Mouse (Mus musculus) liver, embryonic 16.5 days (tissue): ENCODE data around the gene Lactb. TPM values are rescaled to one million over a fixed set of nuclear protein-coding genes. Genes with fewer than 3 reads are reported as not detected.
A peak's percentile ranks its signal among the peaks of the same experiment; 100 is the strongest.

ENCODE experiments used
- ATAC-seq: fragments of 200-750 bp; cut with Nextera tagmentation; 2 replicates; pipeline ENCODE4 v1.8.0; 2017; ENCODE audit warnings: low read depth, mild to moderate bottlenecking, moderate number of reproducible peaks, moderate library complexity
- H3K27ac ChIP-seq: fragments of 300-500 bp; sonication (generic); 2 replicates; pipeline ENCODE4 v1.5.1; 2014; ENCODE audit warnings: mild to moderate bottlenecking, low read length
- H3K27me3 ChIP-seq: fragments of 300-500 bp; sonication (generic); 2 replicates; pipeline ENCODE4 v1.6.1; 2014; ENCODE audit warnings: low read depth, low read length, mixed read lengths; ENCODE audit not compliant: control insufficient read depth, insufficient read depth
- H3K36me3 ChIP-seq: fragments of 300-500 bp; sonication (generic); 2 replicates; pipeline ENCODE4 v1.6.1; 2014; ENCODE audit warnings: mild to moderate bottlenecking; ENCODE audit not compliant: control insufficient read depth, insufficient read depth
- H3K4me1 ChIP-seq: fragments of 300-500 bp; sonication (generic); 2 replicates; pipeline ENCODE4 v1.6.1; 2014; ENCODE audit warnings: low read depth, low read length, mixed read lengths; ENCODE audit not compliant: control insufficient read depth
- H3K4me2 ChIP-seq: fragments of 300-500 bp; sonication (generic); 2 replicates; pipeline ENCODE4 v1.6.1; 2014; ENCODE audit warnings: low read depth, low read length, mixed read lengths
- H3K4me3 ChIP-seq: fragments of 300-500 bp; sonication (generic); 2 replicates; pipeline ENCODE4 v1.5.1; 2014; ENCODE audit warnings: low read depth, mild to moderate bottlenecking, low read length
- H3K9ac ChIP-seq: fragments of 300-500 bp; sonication (generic); 2 replicates; pipeline ENCODE4 v1.6.1; 2014; ENCODE audit warnings: low read depth, low read length
- H3K9me3 ChIP-seq: fragments of 300-500 bp; sonication (generic); replicated peaks from 2 replicates; pipeline ENCODE4 v1.6.1; 2016; ENCODE audit warnings: low read length; ENCODE audit not compliant: control insufficient read depth
- WGBS: fragments of 180-500 bp; shearing (Covaris S2); extraction: QIAGEN DNeasy Blood & Tissue Kit; methylation state at CpG from one replicate; pipeline ENCODE4 v1.1.7; 2014; ENCODE audit not compliant: insufficient replicate concordance; 5-methylcytosine and 5-hydroxymethylcytosine counted together
- polyA plus RNA-seq: library from polyadenylated mRNA; unstranded; fragments of >200 nt; fragmentation: Nextera tagmentation; extraction: Ambion mirVana; gene quantifications from 2 replicates; pipeline ENCODE4 v1.2.1, GENCODE M21; 2015

The Lactb gene
- polyA plus RNA-seq, result 3.6 and 4.4 TPM in 2 replicates

DNA sequence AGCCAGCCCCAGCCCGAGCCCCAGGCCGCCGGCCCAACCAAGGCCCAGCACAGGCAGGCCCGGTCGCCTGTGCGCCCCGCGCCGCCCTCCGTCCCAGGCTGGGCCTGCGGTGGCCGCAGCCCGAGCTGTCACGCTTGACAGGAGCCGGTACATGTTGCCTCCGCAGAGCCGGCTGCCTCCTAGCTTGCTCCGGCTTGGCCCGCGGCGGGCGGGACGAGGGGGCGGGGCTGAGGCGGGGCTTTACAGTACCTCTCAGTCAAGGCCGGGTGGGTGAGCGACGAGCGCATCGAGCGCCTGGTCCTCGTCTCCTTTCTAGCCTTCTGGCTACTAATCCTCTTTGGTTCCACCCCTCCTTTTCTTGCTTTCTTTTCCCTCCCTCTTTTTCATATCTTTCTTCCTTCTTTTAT lies at the start of gene Lactb:
Lactb (minus strand) TSS at position 246 of the 407 bp plus-strand sequence.
- WGBS, result under 1% methylated on average over 30 of the region's 32 CpGs
- H3K4me2 ChIP-seq, result peak within 1 kb of the TSS; percentile 100
- no peaks in the 10 kb centered on the region for H3K27me3 ChIP-seq
- peak within 1 kb of the TSS; percentile 81 for H3K9ac ChIP-seq
- peak within 1 kb of the TSS; percentile 90 for H3K4me3 ChIP-seq
- 0 out of 2 replicates have a peak, but pooled peaks cover under 1% of the 10 kb centered on the region for H3K36me3 ChIP-seq
- H3K9me3 ChIP-seq, result no peaks in the 10 kb centered on the region
- H3K4me1 ChIP-seq, result peaks cover 6% of the 10 kb centered on the region
- peak within 1 kb of the TSS; percentile 89 for H3K27ac ChIP-seq
- ATAC-seq, result peak; percentile 98

DNA sequence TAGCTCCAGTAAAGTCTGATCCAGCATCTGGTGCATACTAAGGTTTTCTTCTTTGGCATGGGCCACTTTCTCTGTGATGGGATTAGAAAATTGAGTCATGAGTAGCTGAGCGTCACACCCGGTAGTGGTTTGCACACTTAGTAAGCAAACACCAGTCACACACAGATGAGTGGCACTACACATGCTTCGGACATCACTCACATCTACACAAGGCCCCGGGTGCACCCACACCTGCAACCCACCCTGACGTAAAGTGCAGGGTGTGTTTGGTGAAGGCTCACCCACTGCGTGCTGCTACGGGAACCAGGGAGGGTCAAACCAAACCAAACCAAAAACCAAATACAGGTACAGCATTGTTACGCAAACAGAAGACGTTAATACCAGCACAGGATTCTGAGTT lies 48.1 kb upstream of the Lactb start:
- Histone ChIP-seq H3K27ac (no peak overlapping the region), H3K27me3 (no peaks in the 10 kb centered on the region), H3K9ac (no peak overlapping the region), H3K36me3 (peaks cover 47% of the 10 kb centered on the region), H3K4me2 (no peak overlapping the region), H3K9me3 (no peaks in the 10 kb centered on the region), H3K4me3 (no peak overlapping the region), H3K4me1 (peaks cover 49% of the 10 kb centered on the region)
- no peak for ATAC-seq
- WGBS, result 89% methylated on average over 9 of the region's 9 CpGs

DNA sequence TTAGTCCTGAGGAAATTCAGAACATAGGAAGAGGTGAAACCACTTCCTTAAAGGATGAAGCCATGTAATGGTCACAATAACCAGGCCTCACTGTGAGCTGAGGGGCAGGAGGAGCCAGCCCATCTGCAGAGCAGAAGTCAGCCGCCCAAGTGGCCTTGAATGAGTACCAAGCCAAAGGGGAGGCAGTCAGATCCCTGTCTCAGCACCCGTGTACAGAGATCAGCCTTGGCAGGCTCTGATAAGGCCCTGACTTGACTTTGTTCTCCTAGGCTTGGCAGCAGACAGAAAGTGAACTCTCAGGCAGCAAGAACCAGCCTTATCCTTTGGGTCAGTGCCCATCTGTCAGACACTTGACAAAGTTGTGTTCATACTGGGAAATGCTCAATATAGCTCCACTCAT lies 44.8 kb upstream of the Lactb start:
- Histone ChIP-seq H3K27ac (peak overlapping the region; percentile 59), H3K9me3 (no peaks in the 10 kb centered on the region), H3K4me3 (no peak overlapping the region), H3K4me1 (peaks cover 46% of the 10 kb centered on the region), H3K27me3 (no peaks in the 10 kb centered on the region), H3K4me2 (no peak overlapping the region), H3K9ac (peak overlapping the region; percentile 8; the same call in 1 of the 2 replicates), H3K36me3 (peaks cover 27% of the 10 kb centered on the region)
- 15% methylated on average over 2 of the region's 2 CpGs for WGBS
- peak; percentile 54 for ATAC-seq

DNA sequence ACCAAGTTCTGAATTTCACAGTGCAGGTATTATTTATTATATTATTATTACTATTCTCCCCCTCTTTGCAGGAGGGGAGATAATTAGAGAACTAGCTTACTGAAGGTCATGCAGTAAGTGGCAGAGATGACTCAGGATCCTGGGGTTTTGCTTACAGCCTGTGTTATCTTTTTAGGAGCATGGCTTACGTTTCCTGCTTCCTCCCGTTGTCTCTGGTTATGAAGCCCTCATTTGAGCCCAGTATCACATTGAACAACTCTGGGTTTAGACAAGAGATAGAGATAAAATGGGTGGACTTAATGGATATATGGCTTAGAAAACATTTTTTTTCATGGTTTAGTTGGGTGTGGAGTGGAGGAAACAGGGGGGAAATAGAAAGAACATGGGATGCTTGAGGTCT lies 38.2 kb upstream of the Lactb start:
- ATAC-seq, result peak; percentile 78
- WGBS, result 14% methylated on average over 2 of the region's 2 CpGs
- peaks cover 27% of the 10 kb centered on the region for H3K4me1 ChIP-seq
- no peak overlapping the region for H3K4me3 ChIP-seq
- H3K4me2 ChIP-seq, result no peak overlapping the region; the same call in 1 of the 2 replicates
- H3K27ac ChIP-seq, result 0 out of 2 replicates have a peak overlapping the region, but pooled peaks have one; percentile 40
- H3K36me3 ChIP-seq, result no peaks in the 10 kb centered on the region
- H3K9me3 ChIP-seq, result no peaks in the 10 kb centered on the region
- H3K27me3 ChIP-seq, result no peaks in the 10 kb centered on the region
- H3K9ac ChIP-seq, result no peak overlapping the region

DNA sequence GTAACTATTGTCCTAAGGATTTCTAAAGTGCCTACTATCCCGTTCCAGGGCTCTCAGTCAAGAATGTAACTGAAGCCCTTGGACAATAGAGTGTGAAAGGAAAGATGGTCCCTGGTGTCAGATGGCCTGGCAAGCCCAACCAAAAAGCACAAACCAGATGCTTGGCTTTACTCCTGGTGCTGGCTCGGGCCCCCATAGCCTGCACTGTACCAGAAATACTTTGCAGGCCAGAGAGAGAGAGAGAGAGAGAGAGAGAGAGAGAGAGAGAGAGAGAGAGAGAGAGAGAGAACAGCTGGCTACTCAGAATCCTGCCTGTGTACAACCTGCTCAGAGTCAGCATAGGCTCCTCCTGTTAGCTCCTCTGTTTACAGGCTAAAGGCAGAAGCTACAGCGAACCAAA lies 37.2 kb upstream of the Lactb start:
- Histone ChIP-seq H3K27me3 (no peaks in the 10 kb centered on the region), H3K4me1 (peaks cover 27% of the 10 kb centered on the region), H3K27ac (no peak overlapping the region), H3K4me3 (no peak overlapping the region), H3K36me3 (no peaks in the 10 kb centered on the region), H3K4me2 (no peak overlapping the region), H3K9me3 (no peaks in the 10 kb centered on the region), H3K9ac (no peak overlapping the region)
- ATAC-seq, result no peak
- 61% methylated on average over 3 of the region's 3 CpGs for WGBS

DNA sequence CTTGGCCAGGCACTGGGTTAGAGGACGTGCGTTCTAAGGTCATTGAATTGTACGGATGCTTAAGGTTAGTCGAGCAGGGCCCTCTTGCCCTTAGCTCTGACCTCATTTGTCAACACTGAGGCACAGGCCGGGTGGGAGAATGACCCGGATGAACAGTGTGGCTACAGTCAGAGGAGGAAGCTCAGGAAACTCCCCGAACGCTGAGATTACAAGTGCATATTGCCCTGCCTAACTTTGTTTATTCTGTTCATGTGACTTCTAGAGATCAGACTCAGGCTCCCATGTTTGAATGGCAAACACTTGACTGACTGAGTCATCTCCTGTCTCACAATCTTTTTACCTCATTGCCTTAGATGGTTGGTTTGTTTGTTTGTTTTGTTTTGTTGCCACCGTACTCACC lies 36.2 kb upstream of the Lactb start:
- ATAC-seq, result peak; percentile 48

DNA sequence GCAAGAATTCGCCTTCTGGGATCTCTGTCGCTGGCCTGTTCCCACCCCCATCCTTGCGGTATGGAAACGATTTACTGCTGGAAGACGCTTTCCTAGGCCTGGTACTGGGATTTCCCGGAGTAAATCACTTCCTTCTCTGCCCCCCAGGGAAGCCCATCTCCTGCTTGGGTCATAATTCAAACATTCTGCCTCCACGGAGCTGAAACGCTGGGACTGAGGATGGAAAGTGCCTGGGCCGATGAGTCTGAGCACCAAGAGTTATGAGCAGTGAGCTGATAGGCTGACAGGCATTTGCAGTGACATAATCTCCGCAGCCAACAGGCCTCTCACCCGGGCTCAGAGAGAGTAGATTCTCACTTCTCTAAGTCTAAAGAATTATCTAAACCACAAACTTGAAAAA lies 33.5 kb upstream of the Lactb start:
- Histone ChIP-seq H3K36me3 (no peaks in the 10 kb centered on the region), H3K4me1 (peaks cover 24% of the 10 kb centered on the region), H3K27me3 (no peaks in the 10 kb centered on the region), H3K4me3 (no peak overlapping the region), H3K4me2 (no peak overlapping the region), H3K9ac (no peak overlapping the region), H3K27ac (no peak overlapping the region), H3K9me3 (no peaks in the 10 kb centered on the region)
- WGBS, result 51% methylated on average over 11 of the region's 11 CpGs
- no peak for ATAC-seq

More for the DNA sequence above, 36.2 kb upstream of the Lactb start:
- no peak overlapping the region; the same call in 1 of the 2 replicates for H3K27ac ChIP-seq
- H3K27me3 ChIP-seq, result no peaks in the 10 kb centered on the region
- H3K36me3 ChIP-seq, result no peaks in the 10 kb centered on the region
- H3K4me3 ChIP-seq, result no peak overlapping the region
- no peaks in the 10 kb centered on the region for H3K9me3 ChIP-seq
- H3K4me1 ChIP-seq, result peaks cover 27% of the 10 kb centered on the region
- WGBS, result 44% methylated on average over 9 of the region's 9 CpGs
- no peak overlapping the region for H3K4me2 ChIP-seq
- H3K9ac ChIP-seq, result no peak overlapping the region

DNA sequence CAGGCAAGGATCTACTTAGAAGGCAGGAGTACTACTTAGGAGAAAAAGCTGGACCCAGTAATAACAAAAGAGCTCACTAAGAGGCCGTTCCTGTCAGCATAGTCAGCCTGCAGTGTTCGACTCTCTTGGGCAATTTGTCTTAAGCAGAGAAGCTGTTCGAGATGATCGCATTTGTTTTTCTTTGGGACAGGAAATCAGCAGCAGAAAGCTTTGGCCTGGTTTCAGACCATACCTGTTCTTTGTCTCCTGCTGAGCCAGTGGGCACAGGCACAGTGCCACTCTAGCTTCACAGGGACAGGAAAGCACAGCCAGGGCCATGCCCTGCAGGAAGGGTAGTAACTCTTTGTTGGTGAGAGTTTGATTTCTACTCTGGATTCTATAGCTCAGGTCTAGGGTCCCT lies 31.1 kb upstream of the Lactb start:
- Histone ChIP-seq H3K9me3 (no peaks in the 10 kb centered on the region), H3K36me3 (no peaks in the 10 kb centered on the region), H3K9ac (no peak overlapping the region), H3K4me3 (no peak overlapping the region), H3K27ac (no peak overlapping the region), H3K27me3 (no peaks in the 10 kb centered on the region), H3K4me2 (no peak overlapping the region), H3K4me1 (peaks cover 10% of the 10 kb centered on the region)
- no peak for ATAC-seq
- WGBS, result 74% methylated on average over 4 of the region's 4 CpGs

DNA sequence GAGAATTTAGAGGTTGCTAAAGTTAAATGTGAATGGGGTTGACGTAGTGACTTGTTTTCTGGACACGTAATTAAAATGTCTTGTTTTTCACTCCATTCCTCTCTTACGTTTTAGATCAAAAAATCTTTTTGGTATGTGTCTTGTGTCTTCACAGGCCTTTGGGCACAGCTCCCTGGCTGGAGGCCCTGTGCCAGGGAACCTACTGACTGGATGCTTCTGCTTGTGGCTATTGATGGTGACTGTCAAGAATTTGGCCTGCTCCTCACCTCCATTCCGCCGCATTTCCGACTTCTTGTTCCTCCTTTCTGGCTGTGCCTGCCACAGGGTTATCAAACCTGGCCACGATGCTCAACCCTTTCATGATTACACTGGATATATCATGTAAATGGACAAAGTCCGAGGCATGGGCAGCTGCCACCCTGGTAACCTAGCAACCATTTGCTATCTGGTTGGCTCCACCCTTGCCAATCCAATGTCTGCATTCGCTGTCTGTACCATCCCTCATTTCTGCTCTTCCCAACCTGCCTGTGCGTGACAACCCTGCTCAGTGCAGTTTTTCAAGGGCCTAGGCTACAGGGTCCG lies 30.0 kb upstream of the Lactb start:
- Histone ChIP-seq H3K9me3 (no peaks in the 10 kb centered on the region), H3K36me3 (no peaks in the 10 kb centered on the region), H3K27me3 (no peaks in the 10 kb centered on the region), H3K9ac (no peak overlapping the region), H3K4me1 (peaks cover 12% of the 10 kb centered on the region), H3K4me2 (no peak overlapping the region), H3K27ac (peak overlapping the region; percentile 25; the same call in 1 of the 2 replicates), H3K4me3 (no peak overlapping the region)
- WGBS, result 61% methylated on average over 11 of the region's 11 CpGs
- peak; percentile 45 for ATAC-seq
